Mouse (Mus musculus): ENCODE measurements at regions not wholly inside any gene's neighbourhood (a gene's known extent, or its start where the extent isn't known, plus 50 kb on each side); places are given as distances from the start of the nearest gene placed in this dataset.
A peak's percentile ranks its signal among the peaks of the same experiment; 100 is the strongest.
"Not testable (repeated sequence)": the region's sequence is repeated elsewhere in the genome, so short reads cannot be mapped to it uniquely, and the experiment has no call there.

GRCm38 (mm10) chr15:60333573-60334306 lies 317.3 kb upstream of the 4933412E24Rik start:
- no peak for DNase-seq

DNA sequence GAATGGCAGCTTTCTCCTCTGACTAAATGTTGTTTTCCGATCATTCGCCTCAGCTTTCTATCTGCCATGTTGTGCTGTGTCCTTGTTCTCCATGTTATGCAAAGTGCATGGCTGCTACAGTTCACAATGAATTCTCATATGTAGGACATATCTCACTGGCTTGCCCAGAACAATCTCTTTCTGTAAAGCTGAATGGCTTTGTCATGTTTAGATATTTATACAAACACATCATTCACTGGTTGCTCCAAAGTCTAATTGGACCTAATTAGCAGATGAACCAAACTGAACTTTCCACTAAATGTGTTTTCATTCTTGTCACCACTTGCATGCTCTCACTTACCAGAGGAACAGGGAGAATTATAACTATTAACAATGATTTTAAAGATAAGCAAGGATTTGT lies 301.2 kb upstream of the 4933412E24Rik start:
- DNase-seq = no peak

DNA sequence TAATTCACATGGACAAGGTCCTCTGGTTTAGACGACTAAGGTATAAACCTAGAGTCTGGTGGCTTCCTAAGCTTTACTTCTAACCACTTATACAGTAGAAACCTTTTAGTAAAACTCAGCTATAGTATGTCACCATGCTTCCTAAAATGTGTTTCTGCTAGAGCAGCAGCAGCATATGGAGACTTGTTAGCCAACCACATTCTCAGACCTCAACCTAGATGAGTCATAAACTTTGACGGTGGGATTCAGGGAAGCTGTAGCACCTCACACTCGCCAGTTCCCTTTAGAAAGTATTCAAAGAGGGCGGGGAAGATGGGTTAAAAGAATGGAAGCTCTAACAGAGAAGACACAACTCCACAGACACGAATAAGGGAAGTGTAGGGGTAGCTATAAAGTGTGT lies 298.8 kb upstream of the 4933412E24Rik start:
- DNase-seq = no peak

DNA sequence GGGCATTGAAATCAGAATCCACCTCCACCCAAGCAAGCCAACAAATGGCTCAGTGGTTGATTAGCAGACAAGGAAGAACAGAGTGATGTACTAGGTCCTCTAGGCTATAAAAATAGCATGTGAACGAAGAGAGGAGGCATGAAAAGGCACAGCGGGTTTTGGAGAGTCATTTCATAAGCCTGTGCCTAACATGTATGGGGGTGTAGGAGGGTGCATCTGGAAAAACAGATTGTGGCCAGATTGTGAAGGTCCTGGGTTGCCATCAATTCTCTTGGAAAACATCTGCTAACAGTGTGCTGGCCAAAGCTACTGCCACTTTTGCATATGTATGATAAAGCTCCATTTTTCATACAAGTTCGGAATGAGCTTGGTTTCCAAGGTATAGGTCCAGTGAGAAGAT lies 293.5 kb upstream of the 4933412E24Rik start:
- no peak for DNase-seq

GRCm38 (mm10) chr15:60308968-60309367 lies 292.6 kb upstream of the 4933412E24Rik start:
- DNase-seq = no peak

GRCm38 (mm10) chr15:60308126-60308525 lies 291.7 kb upstream of the 4933412E24Rik start:
- no peak for DNase-seq

GRCm38 (mm10) chr15:60303501-60303900 lies 287.1 kb upstream of the 4933412E24Rik start:
- DNase-seq = no peak

DNA sequence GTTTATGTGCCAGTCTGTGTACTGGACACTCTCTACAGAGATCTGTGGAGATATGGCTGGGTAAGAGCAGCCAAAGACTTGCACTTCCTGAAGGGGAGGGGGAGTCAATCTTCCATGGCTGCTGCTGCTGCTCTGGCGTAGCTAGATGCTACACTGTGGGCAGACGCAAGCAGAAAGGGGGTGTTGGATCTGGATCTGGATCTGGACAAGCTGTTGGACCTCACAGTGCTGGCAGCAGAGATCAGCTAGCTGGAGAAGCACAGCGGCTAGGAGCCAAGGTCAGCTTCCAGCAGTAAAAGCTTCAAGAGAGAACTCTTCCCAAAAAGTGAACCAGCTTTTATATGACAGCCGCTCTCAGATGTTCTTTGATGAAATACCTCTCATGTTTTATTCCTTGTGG lies 285.5 kb upstream of the 4933412E24Rik start:
- DNase-seq = peak in 1 of 2 experiments; percentile 5

GRCm38 (mm10) chr15:60285321-60285720 lies 268.9 kb upstream of the 4933412E24Rik start:
- DNase-seq = no peak

DNA sequence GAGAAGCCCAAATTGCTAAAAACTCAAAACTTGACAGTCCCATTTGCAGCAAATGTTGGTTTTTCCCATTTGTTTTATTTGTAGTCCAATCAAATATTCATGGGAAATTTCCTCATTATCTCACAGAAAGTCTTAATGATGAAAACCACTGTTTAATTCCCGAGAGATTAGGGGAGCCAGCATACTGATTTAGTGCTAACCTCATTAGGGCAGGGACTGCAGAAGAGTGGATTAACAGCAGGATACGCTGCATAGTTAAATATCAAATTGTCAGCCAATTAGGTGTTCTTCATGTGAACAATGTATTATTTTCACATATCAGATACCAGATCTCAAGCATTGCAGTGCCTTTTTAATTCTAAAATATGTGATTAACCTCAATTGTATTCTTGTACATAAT lies 264.0 kb upstream of the 4933412E24Rik start:
- no peak for DNase-seq

- not testable (repeated sequence) for DNase-seq
Observed at GRCm38 (mm10) chr15:60253661-60254060, 237.2 kb upstream of the 4933412E24Rik start.

DNA sequence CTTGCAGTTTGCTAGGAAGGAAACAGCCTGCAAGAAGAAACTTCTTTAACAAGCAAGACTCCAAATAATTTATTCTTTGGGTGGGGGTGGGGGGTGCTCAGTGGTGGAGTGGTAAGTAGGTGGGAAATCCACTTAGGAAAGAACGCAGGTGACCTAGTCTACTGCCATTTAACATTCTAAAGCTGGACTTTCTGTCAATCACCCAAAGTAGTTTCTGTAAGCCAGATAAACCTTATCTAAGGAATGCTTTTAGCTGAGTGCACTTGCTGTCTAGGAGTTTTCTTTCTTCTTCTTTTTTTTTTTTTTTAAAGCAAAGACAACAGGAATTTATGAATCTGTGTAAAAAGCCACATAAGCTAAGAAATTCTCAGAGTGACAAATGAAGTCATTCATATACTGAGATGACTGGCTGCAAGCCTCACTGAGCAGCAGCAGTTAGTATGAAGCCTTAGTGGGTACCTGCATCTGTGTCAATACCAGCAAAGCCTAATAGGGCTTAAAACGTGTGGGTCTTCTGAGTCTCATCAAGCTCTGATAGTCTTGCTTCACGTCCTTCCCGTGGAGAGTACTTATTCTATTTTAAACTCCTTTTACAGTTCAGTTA lies 210.0 kb upstream of the 4933412E24Rik start:
- DNase-seq = no peak

DNA sequence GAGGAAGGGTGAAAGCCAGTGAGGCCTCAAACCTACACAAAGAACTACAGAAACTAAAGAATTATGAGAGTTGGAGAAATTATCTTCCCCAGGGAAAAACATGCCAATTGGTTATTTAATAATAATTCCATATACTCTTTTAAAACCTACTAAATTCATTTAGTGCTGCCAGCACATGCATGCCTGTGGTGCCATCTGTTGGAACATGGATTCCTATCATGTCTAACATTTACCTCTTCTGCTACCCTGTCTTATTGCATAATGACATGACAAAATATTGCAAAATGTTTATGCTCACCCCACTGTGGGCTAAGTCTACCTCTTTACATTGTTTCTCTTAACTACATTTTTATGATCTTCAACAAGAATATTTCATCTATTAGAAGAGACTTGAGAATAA lies 178.7 kb upstream of the 4933412E24Rik start:
- DNase-seq = no peak

DNA sequence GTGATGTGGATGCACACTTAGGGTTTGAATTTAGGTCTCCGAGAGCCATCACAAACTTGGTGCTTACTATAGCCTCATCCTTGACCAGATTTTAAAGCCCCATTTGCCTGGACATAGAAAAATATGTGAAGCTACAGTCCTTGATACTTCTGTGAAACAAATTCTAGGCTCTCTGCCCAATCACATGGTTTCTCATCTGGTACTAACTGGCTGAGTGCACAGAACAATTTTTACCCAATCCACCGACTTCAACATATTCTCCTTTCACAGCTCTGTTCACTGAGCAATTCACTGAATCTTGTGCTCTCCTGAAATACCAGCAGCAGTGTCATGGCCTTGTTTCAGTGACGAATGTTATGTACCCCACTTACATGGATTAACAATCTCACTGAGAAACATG lies 176.7 kb upstream of the 4933412E24Rik start:
- no peak for DNase-seq

DNA sequence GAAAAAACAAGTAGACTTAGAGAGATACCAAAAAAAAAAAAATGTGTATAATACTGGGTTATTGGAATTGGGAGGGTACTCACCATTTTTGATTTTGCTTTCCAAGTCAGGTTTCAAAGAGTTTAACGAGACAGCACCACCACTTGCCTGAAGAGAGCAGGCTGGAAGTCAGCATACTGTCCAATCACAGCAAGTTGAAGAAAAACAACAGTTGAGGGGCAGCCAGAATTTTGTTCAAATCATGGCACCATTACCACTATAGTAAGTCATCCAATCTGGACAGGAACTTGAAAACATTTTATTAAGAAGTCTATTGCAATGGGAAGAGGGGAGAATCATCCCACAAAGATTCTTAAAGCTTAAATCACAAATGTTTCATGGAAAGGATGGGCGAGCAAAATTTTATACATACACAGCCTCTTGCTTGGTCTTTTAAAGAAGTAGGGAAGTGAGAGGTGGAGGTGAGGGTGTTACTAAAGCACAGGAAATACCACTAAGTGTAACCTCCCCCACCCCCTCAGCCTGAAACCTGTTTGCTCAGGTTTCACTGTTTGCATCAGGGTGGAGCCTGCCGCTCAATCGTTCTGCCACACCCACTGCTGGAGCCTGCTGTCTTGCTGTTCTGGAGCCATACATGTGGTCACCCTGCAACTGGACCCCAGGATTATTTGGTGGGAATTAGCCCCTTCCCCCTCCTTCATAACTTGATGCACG lies 170.7 kb upstream of the 4933412E24Rik start:
- DNase-seq = no peak

DNA sequence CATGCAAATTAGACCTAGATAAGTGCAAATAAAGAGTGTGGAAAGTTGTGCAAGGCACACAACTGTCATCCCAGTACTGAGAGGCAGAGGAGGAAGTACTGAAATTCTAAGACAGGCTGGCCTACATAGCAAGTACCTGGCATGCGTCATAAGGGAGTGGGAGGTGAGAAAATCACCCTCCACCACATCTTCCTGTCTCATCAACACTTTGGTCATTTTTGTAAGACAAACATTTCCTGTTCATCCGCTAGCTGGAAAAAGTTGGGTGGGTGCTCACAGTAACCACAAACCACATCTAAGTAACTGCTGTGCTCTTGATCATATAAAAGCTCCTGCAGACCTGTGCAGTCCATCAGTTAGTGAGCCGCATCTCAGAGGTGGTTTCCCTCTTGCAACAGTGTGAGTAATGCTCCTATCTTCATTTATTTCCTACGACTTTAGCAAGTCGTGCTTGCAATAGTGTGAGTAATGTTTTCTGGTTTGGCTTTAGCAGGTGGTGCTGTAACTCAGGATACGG lies 125.2 kb upstream of the 4933412E24Rik start:
- no peak for DNase-seq

- no peak for DNase-seq
Observed at GRCm38 (mm10) chr15:60136671-60137070, 120.3 kb upstream of the 4933412E24Rik start.

GRCm38 (mm10) chr15:60134515-60134914 lies 118.1 kb upstream of the 4933412E24Rik start:
- no peak for DNase-seq

DNA sequence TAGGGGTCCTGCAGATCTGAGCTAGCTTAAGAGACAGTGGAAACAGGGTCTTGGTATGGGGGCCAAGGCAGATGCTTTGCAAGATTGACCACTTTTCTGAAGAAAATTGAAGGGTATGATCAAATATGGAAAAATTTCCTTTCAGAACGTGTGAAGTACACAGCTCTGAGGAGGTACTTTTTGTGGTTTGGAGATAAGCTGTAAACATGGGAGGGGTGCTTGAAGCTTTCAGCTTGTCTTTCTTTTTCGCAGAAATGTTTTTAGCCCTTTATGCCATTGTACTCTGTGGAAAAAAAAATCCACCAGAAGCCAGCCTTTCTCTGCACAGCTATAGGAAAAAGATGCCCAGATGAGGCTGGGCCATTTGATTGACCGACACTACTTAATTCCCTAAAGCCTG lies 116.3 kb upstream of the 4933412E24Rik start:
- no peak for DNase-seq

- no peak for DNase-seq
Observed at GRCm38 (mm10) chr15:60124461-60124860, 108.0 kb upstream of the 4933412E24Rik start.

- no peak for DNase-seq
Observed at GRCm38 (mm10) chr15:60119926-60120325, 103.5 kb upstream of the 4933412E24Rik start.

DNA sequence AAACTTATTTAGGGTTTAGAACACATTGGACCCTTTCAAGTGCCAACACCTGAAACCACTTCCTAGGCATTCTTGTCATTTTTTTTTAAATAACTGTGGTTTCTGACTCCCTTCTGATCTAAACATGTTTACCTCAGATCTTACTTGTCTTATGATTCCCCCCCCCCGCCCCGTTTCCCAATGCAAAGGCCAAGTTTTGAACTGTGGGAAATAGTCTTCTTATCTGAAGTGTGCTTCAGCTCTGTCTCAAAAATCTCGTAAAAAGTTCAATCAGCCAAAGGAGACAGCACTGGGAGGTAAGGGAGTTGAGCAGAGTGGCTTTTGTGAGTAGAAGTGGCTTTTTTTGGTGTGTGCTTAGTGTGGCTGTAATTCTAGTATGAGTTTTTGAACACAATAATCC lies 95.5 kb upstream of the 4933412E24Rik start:
- no peak for DNase-seq

GRCm38 (mm10) chr15:60111046-60111445 lies 94.6 kb upstream of the 4933412E24Rik start:
- no peak for DNase-seq

DNA sequence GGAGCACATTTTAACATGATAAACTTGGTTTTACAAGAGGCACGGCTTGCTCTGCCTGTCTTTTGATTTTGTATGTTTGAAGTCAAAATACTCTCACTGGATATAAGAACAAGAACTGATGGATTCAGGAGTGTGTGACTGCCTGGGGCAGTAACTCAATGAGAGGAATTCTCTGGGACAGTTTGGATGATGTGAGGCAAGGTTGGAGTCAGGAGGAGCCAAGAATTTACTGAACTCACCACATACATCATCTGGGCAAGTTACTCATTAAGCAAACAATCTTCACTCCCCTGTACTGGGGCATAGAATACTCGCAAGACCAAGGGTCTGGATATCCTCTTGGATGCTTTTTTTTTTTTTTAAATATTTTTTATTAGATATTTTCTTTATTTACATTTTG lies 87.7 kb upstream of the 4933412E24Rik start:
- DNase-seq = no peak

Measured in kidney, postnatal 36 days (tissue).